Comparison of ENCODE assay signal across 8 mouse cellular contexts in genomic region chr16:49278478-49278877, GRCm38 (mm10).
DNase-seq lines count a peak whose midpoint lies in the region; ATAC-seq lines count a peak whose summit lies in the region.

No protein-coding gene starts in this region.

- no peaks in the 10 kb centered on the region for H3K9me3 ChIP-seq in forebrain, embryonic 10.5 days
- no peaks in the 10 kb centered on the region for H3K9me3 ChIP-seq in hindbrain, embryonic 12.5 days (replicated peaks)

- no peak overlapping the region for H3K9ac ChIP-seq in hindbrain, embryonic 12.5 days

- no peak overlapping the region for H3K4me2 ChIP-seq in hindbrain, embryonic 12.5 days (replicated peaks)

- H3K4me1 ChIP-seq in forebrain, embryonic 10.5 days = no peaks in the 10 kb centered on the region
- no peaks in the 10 kb centered on the region for H3K4me1 ChIP-seq in hindbrain, embryonic 12.5 days

- peak; percentile 69; the same call in 1 of the 2 replicates for ATAC-seq in hindbrain, embryonic 12.5 days (ENCODE audit: low FRiP score)
- peak; percentile 97 for ATAC-seq in megakaryocyte progenitor cell, adult 5-6 weeks (replicated peaks; ENCODE audit: poor library complexity)

- H3K27ac ChIP-seq in forebrain, embryonic 10.5 days = no peak overlapping the region
- H3K27ac ChIP-seq in hindbrain, embryonic 12.5 days = no peak overlapping the region

- no peaks in the 10 kb centered on the region for H3K27me3 ChIP-seq in forebrain, embryonic 10.5 days (ENCODE audit: poor library complexity, severe bottlenecking)
- no peaks in the 10 kb centered on the region for H3K27me3 ChIP-seq in hindbrain, embryonic 12.5 days

- 7% methylated on average over 2 of the region's 2 CpGs for WGBS in forebrain, embryonic 10.5 days
- 8% methylated on average over 2 of the region's 2 CpGs for WGBS in hindbrain, embryonic 12.5 days

- peak; percentile 90 for DNase-seq in heart, adult 11 months
- no peak for DNase-seq in heart, postnatal 25 days (ENCODE audit: low spot score)
- DNase-seq in c-Kit-positive CD71-negative TER-119-negative erythroid progenitor cells, embryonic 14.5 days (ENCODE audit: low read depth) = peak; percentile 67
- DNase-seq in forebrain, embryonic 10.5 days (ENCODE audit: extremely low spot score, low spot score) = peak; percentile 64
- peak; percentile 41 for DNase-seq in layer of hippocampus, adult 9-11 months
- peak; percentile 6 to 15 for DNase-seq in right cerebral cortex, postnatal 36 days (ENCODE audit: low spot score in 2 of 2)

- H3K36me3 ChIP-seq in forebrain, embryonic 10.5 days (replicated peaks) = no peaks in the 10 kb centered on the region
- no peaks in the 10 kb centered on the region for H3K36me3 ChIP-seq in hindbrain, embryonic 12.5 days

- intact Hi-C loops in heart, postnatal 25 days (cut with DNase I) = loop anchor here (2.0 kb wide), 1 partner anchor 42 kb away; no protein-coding TSS in a partner anchor

- no peak overlapping the region for H3K4me3 ChIP-seq in forebrain, embryonic 10.5 days
- no peak overlapping the region for H3K4me3 ChIP-seq in hindbrain, embryonic 12.5 days
